Mouse (Mus musculus): ENCODE results near the gene Nusap1.
"Not testable (repeated sequence)": the region's sequence is repeated elsewhere in the genome, so short reads cannot be mapped to it uniquely, and the experiment has no call there.

The Nusap1 gene

DNA sequence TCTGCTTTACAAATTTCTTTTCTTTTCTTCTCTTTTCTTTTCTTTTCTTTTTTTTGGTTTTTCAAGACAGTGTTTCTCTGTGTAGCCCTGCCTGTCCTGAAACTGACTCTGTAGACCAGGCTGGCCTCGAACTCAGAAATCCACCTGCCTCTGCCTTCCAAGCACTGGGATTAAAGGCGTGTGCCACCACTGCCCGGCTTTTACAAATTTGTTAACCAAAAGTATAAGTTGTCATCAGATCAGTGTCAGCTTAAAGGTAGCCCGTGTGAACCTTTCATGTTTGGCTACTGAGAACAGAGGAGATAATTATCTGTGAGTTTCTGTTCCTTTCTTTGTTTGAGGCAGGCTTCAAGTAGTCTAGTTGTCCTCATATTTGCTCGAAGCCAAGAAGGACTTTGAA is 26.2 kb downstream of the Nusap1 start:
- DNase-seq (ENCODE audit: low read depth, low spot score): no peak

DNA sequence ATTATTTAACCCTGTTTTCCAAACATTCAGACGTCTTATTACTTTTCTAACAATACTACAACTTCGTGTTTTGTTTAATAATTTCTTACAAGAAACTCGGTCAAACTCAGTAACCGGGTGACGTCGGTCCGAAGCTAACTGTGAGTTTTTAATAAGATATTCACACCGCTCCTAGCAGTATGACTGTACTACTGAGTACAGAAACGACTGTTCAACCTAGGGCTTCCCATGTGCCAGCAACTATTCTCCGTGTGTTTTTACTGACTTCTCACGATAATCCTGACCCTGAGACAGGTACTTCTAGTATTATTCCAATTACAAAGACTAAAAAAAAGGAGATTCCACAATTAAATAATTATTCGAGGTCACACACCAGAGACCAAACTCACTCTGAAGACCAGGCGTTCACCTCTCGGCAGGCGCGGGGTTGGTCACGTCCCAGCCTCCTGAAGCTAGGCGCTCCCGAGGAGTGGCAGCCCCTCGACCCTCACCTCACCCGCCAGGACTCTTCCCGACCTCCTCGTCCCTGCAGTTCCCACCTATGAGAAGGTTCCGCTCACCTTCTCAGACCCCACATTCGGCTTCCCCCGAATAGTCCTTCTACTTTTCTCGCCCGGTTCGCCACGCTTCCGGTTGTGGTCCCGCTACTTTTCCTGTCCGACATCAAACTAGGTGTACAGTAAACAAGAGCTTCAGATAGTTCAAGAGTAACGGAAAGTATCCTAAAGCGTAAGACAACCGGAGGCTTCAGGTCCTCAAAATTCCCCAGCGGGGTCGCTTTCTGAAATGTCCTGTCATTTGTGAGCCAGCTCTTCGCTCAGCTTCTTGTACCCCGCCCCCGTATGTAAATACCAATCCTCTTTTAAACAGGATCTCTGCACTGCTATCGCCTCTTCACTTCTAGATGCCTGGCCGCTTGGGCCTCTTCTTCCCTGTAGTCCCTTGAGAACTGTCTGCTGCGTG is 44.4 kb downstream of the Nusap1 start, which contains the start of gene Ndufaf1:
Gene Ndufaf1, minus strand, starts transcription at position 608 of the 963 bp plus-strand sequence.
- DNase-seq (ENCODE audit: low read depth, low spot score): peak; percentile 59

DNA sequence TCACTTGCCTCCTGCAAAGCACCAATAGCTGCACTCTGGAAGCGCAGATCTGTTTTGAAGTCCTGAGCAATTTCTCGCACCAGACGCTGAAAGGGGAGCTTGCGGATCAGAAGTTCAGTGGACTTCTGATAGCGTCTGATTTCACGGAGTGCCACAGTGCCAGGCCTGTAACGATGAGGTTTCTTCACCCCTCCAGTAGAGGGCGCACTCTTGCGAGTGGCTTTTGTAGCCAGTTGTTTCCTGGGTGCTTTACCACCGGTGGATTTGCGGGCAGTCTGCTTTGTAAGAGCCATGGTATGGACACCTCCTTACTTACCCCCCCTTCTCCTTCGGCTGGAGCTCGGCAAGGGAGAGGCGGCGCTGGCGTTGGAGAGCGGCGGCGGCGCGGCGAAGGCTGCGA is 47.6 kb downstream of the Nusap1 start:
- DNase-seq (ENCODE audit: low read depth, low spot score): not testable (repeated sequence)

DNA sequence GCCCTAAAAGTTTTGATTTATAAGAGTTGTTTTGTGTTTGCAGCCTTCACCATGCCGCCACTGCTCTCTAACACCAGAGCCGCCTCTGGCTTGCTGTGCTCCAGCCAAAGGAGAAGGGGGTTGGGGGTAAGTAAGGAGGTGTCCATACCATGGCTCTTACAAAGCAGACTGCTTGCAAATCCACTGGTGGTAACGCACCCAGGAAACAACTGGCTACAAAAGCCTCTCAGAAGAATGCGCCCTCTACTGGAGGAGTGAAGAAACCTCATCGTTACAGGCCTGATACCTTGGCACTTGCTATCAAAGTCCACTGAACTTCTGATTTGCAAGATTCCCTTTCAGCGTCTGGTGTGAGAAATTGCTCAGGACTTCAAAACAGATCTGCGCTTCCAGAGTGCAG is 50.9 kb downstream of the Nusap1 start:
- DNase-seq (ENCODE audit: low read depth, low spot score): no peak

DNA sequence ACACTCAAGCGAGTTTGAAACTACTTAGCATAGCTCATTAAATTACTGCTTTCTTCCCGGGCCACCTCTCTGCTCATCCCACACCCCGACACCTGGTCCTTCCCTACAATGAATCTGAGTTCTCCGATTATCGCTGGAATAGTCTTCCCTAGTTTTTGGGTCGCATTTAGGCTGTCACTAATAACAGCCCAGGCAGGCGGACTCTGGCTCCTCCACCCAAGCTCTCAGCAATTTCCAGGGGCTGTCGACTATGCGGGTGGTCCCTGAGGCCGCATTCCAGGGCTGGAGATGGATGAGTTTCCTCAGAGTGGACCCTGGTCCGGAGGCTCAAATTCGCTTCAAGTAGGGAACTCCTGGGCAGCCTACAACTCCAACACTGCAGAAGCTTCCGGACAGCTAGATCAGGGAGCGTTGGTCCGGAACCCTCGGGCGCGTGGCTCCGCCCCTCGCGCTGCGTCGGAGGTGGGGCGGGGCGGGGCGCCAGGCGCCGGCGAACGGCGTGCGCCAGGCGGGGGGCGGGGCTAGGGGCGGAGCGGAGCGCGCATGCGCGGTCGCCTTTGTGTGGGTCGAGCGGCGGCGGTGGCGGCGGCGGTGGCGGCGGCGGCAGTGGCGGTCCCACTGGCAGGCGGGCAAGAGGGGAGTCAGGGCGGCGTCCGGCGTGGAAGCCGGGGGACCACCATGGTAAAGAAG is 56.6 kb downstream of the Nusap1 start, which contains the start of gene Rtf1:
Gene Rtf1, plus strand, starts transcription at position 544 of the 690 bp plus-strand sequence.
- DNase-seq (ENCODE audit: low read depth, low spot score): peak; percentile 71

DNA sequence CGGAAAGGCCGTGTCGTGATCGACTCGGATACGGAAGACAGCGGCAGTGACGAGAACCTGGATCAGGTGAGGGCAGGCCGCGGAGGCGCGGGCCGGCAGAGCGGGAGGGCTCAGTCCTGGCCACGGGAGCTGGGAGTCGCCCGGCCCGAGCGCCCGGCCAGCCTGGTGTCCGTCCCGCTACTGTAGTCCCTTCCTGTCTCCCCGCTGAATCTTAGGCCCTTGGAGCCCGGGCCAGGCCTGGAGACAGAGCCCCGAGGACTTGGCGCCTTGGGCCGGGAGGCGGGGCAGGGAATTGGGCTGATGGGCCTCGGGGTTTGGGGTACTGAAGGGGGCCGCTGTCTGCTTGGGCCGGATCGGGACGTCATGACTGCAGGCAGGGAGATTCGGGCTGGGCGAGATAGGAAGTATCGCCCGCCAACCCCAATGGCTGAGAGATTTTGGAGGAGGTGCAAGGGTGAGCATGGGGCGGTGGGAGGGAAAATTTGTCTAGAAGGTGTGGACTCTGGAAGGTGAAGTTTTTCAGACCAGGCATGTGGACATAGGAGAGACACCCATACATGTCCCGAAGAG is 57.2 kb downstream of the Nusap1 start:
- no peak for DNase-seq (ENCODE audit: low read depth, low spot score)

DNA sequence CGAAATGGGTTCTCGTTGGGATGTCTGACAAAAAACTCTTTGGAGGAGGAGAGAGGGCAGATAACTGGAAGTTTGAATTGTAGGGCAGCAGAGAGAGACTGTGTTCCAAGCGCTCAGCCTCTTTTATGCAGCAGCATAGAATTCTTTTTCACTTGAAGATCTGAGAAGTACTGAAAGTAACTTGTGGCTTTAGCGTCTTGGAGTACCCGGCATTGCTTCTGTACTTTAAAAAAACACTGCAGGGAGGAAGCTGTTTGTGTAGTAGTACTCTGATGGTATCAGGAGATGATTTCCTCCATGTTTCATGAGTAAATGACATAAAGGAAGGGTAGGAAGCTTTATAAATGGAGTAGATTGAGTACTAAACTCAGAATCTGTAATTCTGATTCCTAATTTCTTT is 57.7 kb downstream of the Nusap1 start:
- DNase-seq (ENCODE audit: low read depth, low spot score): no peak

DNA sequence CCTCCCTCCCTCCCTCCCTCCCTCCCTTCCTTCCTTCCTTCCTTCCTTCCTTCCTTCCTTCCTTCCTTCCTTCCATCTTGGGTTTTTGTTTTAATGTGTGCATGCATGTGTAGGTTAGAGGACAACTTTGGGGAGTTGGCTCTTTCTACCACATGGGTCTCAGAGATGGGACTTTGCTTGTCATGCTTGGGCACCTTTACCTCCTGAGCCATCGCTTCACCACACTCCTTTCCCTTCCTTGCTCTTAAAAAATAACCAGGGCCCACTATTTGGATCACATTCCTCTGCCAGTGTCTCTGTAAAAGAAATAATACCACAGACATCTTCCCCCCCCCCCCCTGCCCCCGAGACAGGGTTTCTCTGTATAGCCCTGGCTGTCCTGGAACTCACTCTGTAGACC is 65.6 kb downstream of the Nusap1 start:
- DNase-seq (ENCODE audit: low read depth, low spot score): no peak

DNA sequence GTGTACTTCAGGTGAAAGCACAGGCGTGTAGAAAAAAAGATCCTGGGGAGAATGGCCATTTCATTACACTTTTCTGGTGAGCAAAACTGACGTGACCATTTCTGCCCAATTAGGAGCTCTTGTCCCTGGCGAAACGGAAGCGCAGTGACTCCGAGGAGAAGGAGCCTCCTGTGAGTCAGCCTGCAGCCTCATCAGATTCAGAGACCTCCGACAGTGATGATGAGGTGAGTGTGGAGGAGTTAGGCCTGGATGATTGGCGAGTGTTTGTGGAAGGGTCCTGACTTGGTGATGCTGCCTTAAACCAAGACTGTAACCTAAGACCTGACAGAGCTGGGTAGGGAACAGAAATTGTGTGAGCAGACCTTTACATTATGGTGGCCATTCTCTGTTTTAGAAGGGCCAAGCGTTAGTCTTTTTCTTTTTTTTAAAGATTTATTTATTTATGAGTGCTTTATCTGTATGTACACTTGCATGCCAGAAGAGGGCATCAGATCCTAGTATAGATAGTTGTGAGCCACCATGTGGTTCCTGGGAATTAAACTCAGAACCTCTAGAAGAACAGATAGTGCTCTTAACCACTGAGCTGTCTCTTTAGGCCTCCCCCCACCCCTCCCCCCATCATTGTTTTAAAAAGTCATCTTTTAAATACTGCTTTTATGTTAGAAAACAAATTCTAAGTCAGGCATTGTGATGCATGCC is 74.1 kb downstream of the Nusap1 start:
- DNase-seq (ENCODE audit: low read depth, low spot score): no peak

DNA sequence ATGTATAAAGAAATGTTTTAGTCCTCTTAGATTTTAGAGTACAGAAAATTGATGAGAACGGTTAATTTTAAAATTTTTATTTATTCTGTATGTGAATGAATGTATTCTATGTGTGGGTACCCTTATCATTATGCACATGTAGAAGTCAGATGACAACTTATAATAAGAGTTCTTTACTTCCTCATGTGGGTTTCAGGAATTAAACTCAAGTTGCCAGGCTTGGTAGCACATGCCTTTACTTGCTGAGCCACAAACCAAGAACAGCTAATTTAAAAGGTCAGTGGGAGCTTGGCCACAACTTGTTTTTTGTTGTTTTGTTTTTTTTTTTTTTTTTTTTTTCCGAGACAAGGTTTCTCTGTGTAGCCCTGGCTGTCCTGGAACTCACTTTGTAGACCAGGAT is 76.7 kb downstream of the Nusap1 start:
- no peak for DNase-seq (ENCODE audit: low read depth, low spot score)

DNA sequence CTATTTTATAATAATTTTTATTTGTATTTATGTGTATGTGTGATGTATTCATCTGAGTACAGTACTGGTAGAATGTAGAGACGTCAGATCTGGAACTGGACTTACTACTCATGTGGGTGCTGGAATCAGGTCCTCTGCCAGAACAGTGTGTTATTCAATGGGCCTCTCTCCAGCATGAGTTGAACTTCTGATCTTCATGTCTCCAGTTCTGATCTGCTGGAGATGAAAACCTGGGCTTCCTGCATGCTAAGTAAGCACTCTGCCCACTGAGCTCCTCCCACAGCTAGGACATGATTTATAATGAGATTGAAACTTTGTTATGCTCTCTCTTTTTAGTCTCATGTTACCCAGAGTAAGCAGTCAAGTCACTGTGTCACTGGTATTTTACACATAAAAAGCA is 78.0 kb downstream of the Nusap1 start:
- DNase-seq (ENCODE audit: low read depth, low spot score): no peak

DNA sequence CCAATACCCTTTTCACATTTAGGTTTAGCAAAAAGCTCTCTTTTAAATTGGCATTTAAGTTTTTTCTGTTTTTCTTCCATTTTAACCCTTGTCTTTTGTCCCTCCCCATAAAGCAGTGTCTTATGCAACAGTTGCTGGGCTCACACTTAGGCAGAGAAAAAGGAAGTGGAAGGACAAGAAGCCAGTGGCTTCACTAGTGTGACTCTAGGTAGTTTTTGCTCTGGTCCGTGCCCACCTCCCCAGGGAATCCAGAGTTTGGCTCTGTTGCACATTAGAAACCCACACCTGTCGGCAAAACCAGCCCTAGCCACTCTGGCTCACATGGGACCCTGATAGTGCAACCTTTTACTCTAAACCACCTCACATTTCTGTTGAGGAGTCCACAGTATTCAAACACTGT is 80.4 kb downstream of the Nusap1 start:
- DNase-seq (ENCODE audit: low read depth, low spot score): no peak

DNA sequence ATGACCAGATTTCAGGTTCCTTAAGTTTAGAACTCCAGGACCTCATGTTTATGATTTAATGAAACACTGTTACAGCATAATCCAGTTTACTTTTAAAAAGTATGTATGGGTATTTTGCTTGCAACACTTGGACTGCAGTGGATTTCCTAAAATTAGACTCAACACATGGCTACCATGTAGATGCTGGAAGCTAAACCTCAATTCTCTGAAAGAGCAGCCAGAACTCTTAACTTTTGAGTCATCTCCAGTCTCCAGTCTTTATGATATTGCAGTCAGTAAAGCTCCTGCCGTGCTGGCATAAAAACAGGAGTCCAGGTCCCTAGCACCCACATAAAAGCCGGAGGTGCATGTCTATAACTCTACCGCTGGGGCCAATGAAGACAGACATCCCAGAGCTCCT is 81.9 kb downstream of the Nusap1 start:
- DNase-seq (ENCODE audit: low read depth, low spot score): no peak

Measured in brain, embryonic 18.5 days (tissue).